Mouse (Mus musculus): ENCODE measurements around the gene Washc4. TPM values are rescaled to one million over a fixed set of nuclear protein-coding genes. Genes with fewer than 3 reads are reported as not detected.

Gene Washc4
- polyA plus RNA-seq, 1 experiment, result 16.3 TPM

DNA sequence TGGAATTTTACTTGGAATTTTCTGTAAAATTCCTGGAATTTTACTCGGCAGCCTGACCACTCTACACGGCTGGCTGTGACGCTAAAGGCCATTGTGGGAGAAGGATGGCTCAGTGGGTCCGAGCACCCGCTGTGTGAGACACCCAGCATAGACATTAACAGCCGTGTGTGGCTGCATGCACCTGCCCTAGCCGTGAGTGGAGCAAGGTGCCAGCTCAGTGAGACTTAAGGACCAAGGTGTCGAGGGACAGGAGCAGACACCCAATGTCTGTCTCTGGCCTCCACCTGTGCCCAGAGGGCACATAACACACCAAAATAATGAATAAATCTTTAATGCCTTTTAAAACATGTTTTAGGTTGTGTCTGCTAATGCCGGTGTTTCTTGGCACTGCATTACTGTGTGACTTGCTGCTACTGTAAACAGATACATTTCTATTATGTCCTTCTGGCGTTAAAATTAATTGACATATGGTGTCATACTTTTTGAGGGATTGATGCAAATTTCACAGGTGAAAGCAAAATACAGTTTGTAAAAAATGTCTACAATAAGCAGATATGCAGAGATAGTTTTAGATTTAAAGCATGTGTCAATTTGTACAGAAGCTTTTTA lies 60.5 kb downstream of the Washc4 start:
- TF ChIP-seq POLR2A (IDR thresholded peaks at IDR 0.05; ENCODE audit: borderline replicate concordance, extremely low read depth, insufficient read depth, insufficient read length, poor library complexity, severe bottlenecking), result no peak
- TF ChIP-seq CTCF (IDR thresholded peaks at IDR 0.05; ENCODE audit: borderline replicate concordance, extremely low read depth, insufficient read depth, insufficient read length), result no peak

GRCm38 (mm10) chr10:83605637-83606183 lies 62.2 kb downstream of the Washc4 start:
- peak; percentile 37 for DNase-seq (ENCODE audit: low read depth)
- TF ChIP-seq CTCF (IDR thresholded peaks at IDR 0.05; ENCODE audit: borderline replicate concordance, extremely low read depth, insufficient read depth, insufficient read length) (no peak), POLR2A (IDR thresholded peaks at IDR 0.05; ENCODE audit: borderline replicate concordance, extremely low read depth, insufficient read depth, insufficient read length, poor library complexity, severe bottlenecking) (no peak)

More for the DNA sequence above, 60.5 kb downstream of the Washc4 start:
- DNase-seq (ENCODE audit: low read depth), result peak; percentile 28

- DNase-seq (ENCODE audit: low read depth), result no peak
- TF ChIP-seq POLR2A (IDR thresholded peaks at IDR 0.05; ENCODE audit: borderline replicate concordance, extremely low read depth, insufficient read depth, insufficient read length, poor library complexity, severe bottlenecking), result no peak
- no peak for TF ChIP-seq CTCF (IDR thresholded peaks at IDR 0.05; ENCODE audit: borderline replicate concordance, extremely low read depth, insufficient read depth, insufficient read length)
These were observed 63.6 kb downstream of the Washc4 start for GRCm38 (mm10) chr10:83607111-83607510.

DNA sequence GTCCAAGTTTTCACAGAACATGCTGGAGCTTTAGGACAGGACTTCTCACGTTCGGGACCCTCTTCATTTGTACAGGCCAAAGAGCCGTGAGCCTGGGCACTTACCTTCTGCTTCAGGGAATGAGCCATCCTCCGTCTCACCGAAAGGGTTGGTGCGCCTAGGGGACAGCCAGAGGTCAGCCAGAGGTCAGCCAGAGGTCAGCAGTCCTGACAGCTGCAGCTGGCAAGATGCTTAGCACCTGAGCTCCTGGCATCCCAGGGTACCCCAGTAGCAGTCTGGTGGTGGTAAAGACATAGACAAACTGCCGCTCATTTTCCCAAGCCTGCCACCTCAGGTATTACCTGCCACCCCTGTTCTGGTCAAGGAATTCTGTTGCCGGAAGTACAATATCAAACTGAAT lies 65.0 kb downstream of the Washc4 start:
- no peak for DNase-seq (ENCODE audit: low read depth)
- TF ChIP-seq CTCF (IDR thresholded peaks at IDR 0.05; ENCODE audit: borderline replicate concordance, extremely low read depth, insufficient read depth, insufficient read length), result no peak
- TF ChIP-seq POLR2A (IDR thresholded peaks at IDR 0.05; ENCODE audit: borderline replicate concordance, extremely low read depth, insufficient read depth, insufficient read length, poor library complexity, severe bottlenecking), result no peak

DNA sequence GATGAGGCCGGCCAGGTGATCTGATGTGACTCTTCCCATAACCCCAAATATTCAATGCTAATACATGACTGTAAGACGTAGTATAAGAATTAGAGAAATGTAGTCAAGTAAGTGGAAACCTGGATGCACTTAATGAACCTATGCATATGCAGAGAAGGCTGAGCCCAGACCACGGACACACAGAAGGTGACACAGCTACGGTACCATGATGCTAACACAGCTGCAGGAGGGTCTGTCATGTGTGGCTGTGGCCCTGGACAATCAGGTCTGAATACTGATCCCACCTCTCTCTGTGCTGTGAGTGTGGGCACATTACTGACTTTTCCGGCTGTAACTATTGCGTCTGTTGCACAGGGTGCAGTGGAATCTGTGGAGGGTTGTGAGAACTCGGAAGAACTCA lies 67.0 kb downstream of the Washc4 start:
- TF ChIP-seq POLR2A (IDR thresholded peaks at IDR 0.05; ENCODE audit: borderline replicate concordance, extremely low read depth, insufficient read depth, insufficient read length, poor library complexity, severe bottlenecking), result no peak
- no peak for TF ChIP-seq CTCF (IDR thresholded peaks at IDR 0.05; ENCODE audit: borderline replicate concordance, extremely low read depth, insufficient read depth, insufficient read length)
- no peak for DNase-seq (ENCODE audit: low read depth)

- TF ChIP-seq CTCF (IDR thresholded peaks at IDR 0.05; ENCODE audit: borderline replicate concordance, extremely low read depth, insufficient read depth, insufficient read length) (no peak), POLR2A (IDR thresholded peaks at IDR 0.05; ENCODE audit: borderline replicate concordance, extremely low read depth, insufficient read depth, insufficient read length, poor library complexity, severe bottlenecking) (no peak)
These were observed 68.3 kb downstream of the Washc4 start for GRCm38 (mm10) chr10:83611863-83612262.

DNA sequence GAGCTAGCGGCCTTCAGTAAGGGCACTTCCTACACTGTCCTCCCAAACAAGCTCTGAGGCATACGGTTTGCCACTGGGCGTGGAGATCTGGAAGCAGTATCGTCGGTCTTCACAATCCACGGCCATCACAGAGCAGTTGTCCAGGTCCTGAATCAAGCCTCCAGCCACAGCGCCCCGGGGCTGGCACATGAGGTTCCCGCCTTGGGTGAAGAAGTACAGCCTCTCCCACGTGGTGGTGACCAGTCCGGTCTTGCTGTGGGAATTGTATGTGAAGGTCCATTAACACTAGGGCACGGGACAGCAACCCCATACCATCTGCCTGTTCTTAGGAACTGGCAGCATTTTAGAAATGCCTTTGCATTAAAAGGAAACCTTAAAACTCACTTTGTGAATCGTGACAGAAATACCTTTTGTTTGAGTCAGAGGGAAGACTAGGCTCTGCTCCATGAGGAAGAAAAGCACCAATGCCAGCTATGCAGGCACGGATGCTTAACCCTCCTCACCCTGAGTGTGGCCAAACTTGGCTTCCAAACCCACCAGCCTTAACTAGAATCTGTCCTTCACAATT lies 69.2 kb downstream of the Washc4 start:
- no peak for TF ChIP-seq POLR2A (IDR thresholded peaks at IDR 0.05; ENCODE audit: borderline replicate concordance, extremely low read depth, insufficient read depth, insufficient read length, poor library complexity, severe bottlenecking)
- TF ChIP-seq CTCF (IDR thresholded peaks at IDR 0.05; ENCODE audit: borderline replicate concordance, extremely low read depth, insufficient read depth, insufficient read length), result no peak
- no peak for DNase-seq (ENCODE audit: low read depth)

More at GRCm38 (mm10) chr10:83611863-83612262, 68.3 kb downstream of the Washc4 start:
- no peak for DNase-seq (ENCODE audit: low read depth)

DNA sequence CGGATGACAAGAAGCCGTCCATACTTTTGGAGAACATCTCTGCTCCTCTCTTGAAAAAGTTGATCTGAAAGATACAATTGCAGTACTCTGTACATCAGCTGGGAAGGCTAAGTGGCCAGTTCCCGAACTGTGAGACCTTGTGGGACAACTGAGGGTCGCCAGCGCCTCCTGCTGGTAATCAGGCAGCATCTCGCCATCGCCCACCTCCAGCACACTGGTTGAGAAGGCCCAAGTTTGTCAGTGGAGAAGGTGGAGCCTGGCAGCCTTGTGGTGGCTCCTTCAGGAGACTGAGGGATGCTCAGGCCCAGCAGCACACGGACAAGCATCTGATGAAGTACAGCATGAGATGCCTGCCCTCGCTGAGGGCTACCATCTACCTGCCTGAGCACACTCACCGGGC lies 73.8 kb downstream of the Washc4 start:
- DNase-seq (ENCODE audit: low read depth), result peak; percentile 30
- TF ChIP-seq CTCF (IDR thresholded peaks at IDR 0.05; ENCODE audit: borderline replicate concordance, extremely low read depth, insufficient read depth, insufficient read length), result peak; percentile 65
- TF ChIP-seq POLR2A (IDR thresholded peaks at IDR 0.05; ENCODE audit: borderline replicate concordance, extremely low read depth, insufficient read depth, insufficient read length, poor library complexity, severe bottlenecking), result no peak

DNA sequence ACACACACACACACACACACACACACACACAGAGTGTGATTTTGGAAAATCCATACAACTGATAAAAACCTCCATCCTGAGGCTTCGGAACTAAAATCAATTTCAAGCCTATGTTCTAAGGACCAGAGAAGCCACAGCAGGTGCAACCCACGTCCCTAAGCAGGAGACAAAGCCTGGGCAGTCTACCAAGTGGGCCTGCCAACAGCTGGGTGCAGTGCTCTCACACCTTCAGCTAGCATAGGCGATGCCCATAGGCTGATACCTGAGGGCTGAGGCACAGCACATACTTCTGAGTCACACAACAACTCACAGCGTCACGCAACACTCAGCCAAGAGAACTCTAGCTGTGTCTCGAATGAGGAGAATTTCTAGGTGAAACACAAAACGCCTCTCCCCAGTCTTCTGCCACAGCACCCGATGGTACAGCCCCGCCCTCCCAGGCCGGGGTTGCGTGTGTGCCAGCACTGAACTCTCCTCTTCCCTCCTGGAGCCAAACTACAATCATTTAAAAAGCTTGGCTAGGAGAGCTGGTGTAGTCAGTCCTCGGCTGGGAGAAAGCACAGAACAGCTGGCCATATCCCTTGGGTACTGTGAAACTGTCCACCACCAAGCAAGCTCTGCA lies 75.4 kb downstream of the Washc4 start:
- DNase-seq (ENCODE audit: low read depth), result no peak
- TF ChIP-seq POLR2A (IDR thresholded peaks at IDR 0.05; ENCODE audit: borderline replicate concordance, extremely low read depth, insufficient read depth, insufficient read length, poor library complexity, severe bottlenecking) (no peak), CTCF (IDR thresholded peaks at IDR 0.05; ENCODE audit: borderline replicate concordance, extremely low read depth, insufficient read depth, insufficient read length) (no peak)

GRCm38 (mm10) chr10:83620350-83621055 lies 77.0 kb downstream of the Washc4 start:
- TF ChIP-seq POLR2A (IDR thresholded peaks at IDR 0.05; ENCODE audit: borderline replicate concordance, extremely low read depth, insufficient read depth, insufficient read length, poor library complexity, severe bottlenecking) (no peak), CTCF (IDR thresholded peaks at IDR 0.05; ENCODE audit: borderline replicate concordance, extremely low read depth, insufficient read depth, insufficient read length) (no peak)
- peak; percentile 39 for DNase-seq (ENCODE audit: low read depth)

DNA sequence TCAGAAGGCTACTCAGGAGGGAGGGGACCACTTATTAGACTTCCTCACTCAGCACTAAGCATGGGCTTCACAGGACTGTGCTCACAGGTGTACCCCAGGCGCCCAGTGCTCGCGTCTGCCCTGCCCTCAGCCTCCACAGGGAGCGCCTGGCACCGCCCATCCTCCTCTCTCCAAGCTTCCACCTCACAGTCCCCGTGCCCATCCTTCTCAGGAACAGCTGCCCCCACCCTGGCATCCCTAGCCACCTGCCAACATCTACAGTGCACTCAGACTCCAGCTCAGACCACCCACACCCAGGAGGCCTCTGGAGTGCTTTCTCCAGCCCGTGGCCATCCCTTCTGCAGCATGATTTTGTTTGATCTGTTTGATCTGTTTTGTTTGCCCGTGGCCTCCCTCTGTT lies 80.5 kb downstream of the Washc4 start:
- no peak for DNase-seq (ENCODE audit: low read depth)
- no peak for TF ChIP-seq CTCF (IDR thresholded peaks at IDR 0.05; ENCODE audit: borderline replicate concordance, extremely low read depth, insufficient read depth, insufficient read length)
- TF ChIP-seq POLR2A (IDR thresholded peaks at IDR 0.05; ENCODE audit: borderline replicate concordance, extremely low read depth, insufficient read depth, insufficient read length, poor library complexity, severe bottlenecking), result no peak
